Mouse (Mus musculus) retina, postnatal 1 day (tissue): ENCODE results near the gene Fsd2.

Experiments
- DNase-seq: peaks from one replicate; pipeline ENCODE4 v3.0.0-alpha.2; 2012

Fsd2 gene

GRCm38 (mm10) chr7:81566892-81567291 lies at the start of gene Fsd2:
Gene Fsd2 (minus strand): TSS chr7:81566944.
- DNase-seq: no peak

- DNase-seq: no peak
Measured at GRCm38 (mm10) chr7:81615031-81615430, 48.3 kb upstream of the Fsd2 start.

- no peak for DNase-seq
Measured at GRCm38 (mm10) chr7:81612856-81613635, 46.3 kb upstream of the Fsd2 start.

GRCm38 (mm10) chr7:81610125-81610524 lies 43.4 kb upstream of the Fsd2 start:
- DNase-seq: peak; percentile 48

GRCm38 (mm10) chr7:81606452-81606851 lies 39.7 kb upstream of the Fsd2 start:
- DNase-seq: peak; percentile 39

- no peak for DNase-seq
Measured at GRCm38 (mm10) chr7:81605489-81605888, 38.7 kb upstream of the Fsd2 start.

GRCm38 (mm10) chr7:81604991-81605390 lies 38.2 kb upstream of the Fsd2 start:
- no peak for DNase-seq

- no peak for DNase-seq
Measured at GRCm38 (mm10) chr7:81599379-81600280, 32.9 kb upstream of the Fsd2 start.

GRCm38 (mm10) chr7:81597660-81598059 lies 30.9 kb upstream of the Fsd2 start:
- DNase-seq: no peak

- no peak for DNase-seq
Measured at GRCm38 (mm10) chr7:81596086-81596485, 29.3 kb upstream of the Fsd2 start.

GRCm38 (mm10) chr7:81595056-81595455 lies 28.3 kb upstream of the Fsd2 start:
- no peak for DNase-seq

GRCm38 (mm10) chr7:81593387-81593786 lies 26.6 kb upstream of the Fsd2 start:
- no peak for DNase-seq

GRCm38 (mm10) chr7:81592686-81593085 lies 25.9 kb upstream of the Fsd2 start:
- no peak for DNase-seq

GRCm38 (mm10) chr7:81587238-81587637 lies 20.5 kb upstream of the Fsd2 start:
- DNase-seq: no peak

- DNase-seq: no peak
Measured at GRCm38 (mm10) chr7:81585326-81585725, 18.6 kb upstream of the Fsd2 start.

GRCm38 (mm10) chr7:81583512-81583911 lies 16.8 kb upstream of the Fsd2 start:
- peak; percentile 19 for DNase-seq

GRCm38 (mm10) chr7:81579312-81579711 lies 12.6 kb upstream of the Fsd2 start:
- no peak for DNase-seq

- DNase-seq: no peak
Measured at GRCm38 (mm10) chr7:81578413-81578812, 11.7 kb upstream of the Fsd2 start.

- DNase-seq: no peak
Measured at GRCm38 (mm10) chr7:81577872-81578271, 11.1 kb upstream of the Fsd2 start.

GRCm38 (mm10) chr7:81575606-81576005 lies 8.9 kb upstream of the Fsd2 start:
- no peak for DNase-seq

- no peak for DNase-seq
Measured at GRCm38 (mm10) chr7:81573821-81574220, 7.1 kb upstream of the Fsd2 start.

GRCm38 (mm10) chr7:81573397-81573796 lies 6.7 kb upstream of the Fsd2 start:
- no peak for DNase-seq

- no peak for DNase-seq
Measured at GRCm38 (mm10) chr7:81572610-81573268, 6.0 kb upstream of the Fsd2 start.
